Mouse (Mus musculus) hindbrain, embryonic 11.5 days (tissue): ENCODE data around the gene Aen. TPM values are rescaled to one million over a fixed set of nuclear protein-coding genes. Genes with fewer than 3 reads are reported as not detected.

ENCODE experiments used
- polyA plus RNA-seq: library from polyadenylated mRNA; unstranded; fragments of >200 nt; fragmentation: Nextera tagmentation; extraction: Ambion mirVana; gene quantifications from 2 replicates; pipeline ENCODE4 v1.2.1, GENCODE M21; 2014

Aen gene
- polyA plus RNA-seq, 1 experiment from 2014 or later = 37.4 TPM

Other genes starting within 250 kb of the Aen start
- 7.9 and 8.0 TPM in 2 replicates for gene Ntrk3, start 157.8 kb upstream of the Aen start, polyA plus RNA-seq
- 81.2 TPM in 2 replicates for gene Mrps11, start 112.7 kb upstream of the Aen start, polyA plus RNA-seq
- gene Mrpl46, start 112.3 kb upstream of the Aen start, polyA plus RNA-seq = 72.4 and 76.6 TPM in 2 replicates
- gene Det1, start 48.6 kb upstream of the Aen start, polyA plus RNA-seq = 17.8 and 21.3 TPM in 2 replicates
- 0.14 and 0.56 TPM in 2 replicates for gene Isg20, start 17.6 kb downstream of the Aen start, polyA plus RNA-seq
- gene Acan, start 157.6 kb downstream of the Aen start, polyA plus RNA-seq = 0.53 and 0.63 TPM in 2 replicates
- gene Hapln3, start 235.2 kb downstream of the Aen start, polyA plus RNA-seq = 2.6 and 2.7 TPM in 2 replicates